Mouse (Mus musculus) CH12.LX (cell line): ENCODE data around the gene Rasd2. TPM values are rescaled to one million over a fixed set of nuclear protein-coding genes. Genes with fewer than 3 reads are reported as not detected.

Experiments used
- DNase-seq: peaks from one replicate; pipeline ENCODE4 v3.0.0-alpha.2; 2013; ENCODE audit errors: extremely low read depth
- H3K27ac ChIP-seq: 2 replicates; pipeline ENCODE4 v1.5.1; 2012; ENCODE audit warnings: low read depth, mild to moderate bottlenecking, control low read depth, moderate library complexity; ENCODE audit not compliant: insufficient read depth
- H3K27me3 ChIP-seq: replicated peaks from 2 replicates; pipeline ENCODE3; 2012; ENCODE audit warnings: inconsistent platforms
- H3K36me3 ChIP-seq, 2 experiments: replicated peaks in 1 of 2; 2 replicates each; pipeline versions ENCODE3 to v1.6.1; 2012; ENCODE audit warnings: inconsistent platforms in 1 of 2, low read length in 1 of 2, mild to moderate bottlenecking in 1 of 2, mixed read lengths in 1 of 2, moderate library complexity in 1 of 2; ENCODE audit not compliant: control insufficient read depth in 1 of 2, insufficient read depth in 1 of 2
- H3K4me1 ChIP-seq, 2 experiments: 2 replicates each; pipeline ENCODE4 v1.6.1; 2012; ENCODE audit warnings: inconsistent platforms in 1 of 2, moderate library complexity in 1 of 2; ENCODE audit not compliant: insufficient read depth in 2 of 2, control insufficient read depth in 1 of 2
- H3K4me2 ChIP-seq: 2 replicates; pipeline ENCODE4 v1.6.1; 2012; ENCODE audit warnings: low read depth, mild to moderate bottlenecking, control low read depth; ENCODE audit not compliant: poor library complexity, insufficient read depth, severe bottlenecking
- H3K4me3 ChIP-seq, 3 experiments: fragments of 150-350 bp in 1 of 3; sonication (generic) in 1 of 3; replicated peaks in 1 of 3; 2 replicates each; pipeline versions ENCODE3 to v1.5.1; 2011 to 2012; ENCODE audit warnings: low read depth in 2 of 3, low read length in 2 of 3, mild to moderate bottlenecking in 2 of 3, moderate library complexity in 2 of 3, control low read depth in 1 of 3, improper control_type of control experiment in 1 of 3, inconsistent platforms in 1 of 3, mixed read lengths in 1 of 3; ENCODE audit not compliant: poor library complexity in 1 of 3
- H3K79me2 ChIP-seq: replicated peaks from 2 replicates; pipeline ENCODE4 v1.6.1; 2012; ENCODE audit warnings: mild to moderate bottlenecking, moderate library complexity; ENCODE audit not compliant: control insufficient read depth, poor library complexity, insufficient read depth, severe bottlenecking; ENCODE audit errors: extremely low read depth
- H3K9ac ChIP-seq: 2 replicates; pipeline ENCODE4 v1.6.1; 2012; ENCODE audit warnings: low read depth, mild to moderate bottlenecking, control low read depth, moderate library complexity; ENCODE audit not compliant: insufficient read depth
- H3K9me3 ChIP-seq: replicated peaks from 2 replicates; pipeline ENCODE3; 2012; ENCODE audit warnings: low read length, inconsistent platforms, mixed read lengths
- CHD2 ChIP-seq: IDR thresholded peaks from 2 replicates; pipeline ENCODE4 v1.6.1; 2011; ENCODE audit warnings: low read length, improper control_type of control experiment
- CTCF ChIP-seq, 2 experiments: IDR thresholded peaks in 1 of 2; conservative IDR thresholded peaks in 1 of 2; 2 replicates each; pipeline ENCODE4 v1.5.1; 2011 to 2012; ENCODE audit warnings: low read depth in 2 of 2, low read length in 2 of 2, improper control_type of control experiment in 1 of 2, inconsistent platforms in 1 of 2, mild to moderate bottlenecking in 1 of 2, moderate library complexity in 1 of 2
- EP300 ChIP-seq: IDR thresholded peaks from 2 replicates; pipeline ENCODE4 v1.6.1; 2011; ENCODE audit warnings: low read length, improper control_type of control experiment
- ETS1 ChIP-seq: conservative IDR thresholded peaks from 2 replicates; pipeline ENCODE4 v1.6.1; 2012; ENCODE audit warnings: low read depth, mild to moderate bottlenecking, inconsistent platforms, low read length, improper control_type of control experiment, moderate library complexity
- GABPA ChIP-seq: IDR thresholded peaks from 2 replicates; pipeline ENCODE4 v1.6.1; 2012; ENCODE audit warnings: low read depth, low read length, improper control_type of control experiment, inconsistent platforms; ENCODE audit not compliant: insufficient replicate concordance
- HCFC1 ChIP-seq: IDR thresholded peaks from 2 replicates; pipeline ENCODE4 v1.6.1; 2012; ENCODE audit warnings: low read depth, mild to moderate bottlenecking, inconsistent platforms, low read length, improper control_type of control experiment
- IRF4 ChIP-seq: IDR thresholded peaks from 2 replicates; pipeline ENCODE4 v1.6.1; 2014; ENCODE audit warnings: low read depth, mild to moderate bottlenecking, inconsistent platforms, low read length, improper control_type of control experiment
- JUND ChIP-seq: conservative IDR thresholded peaks from 2 replicates; pipeline ENCODE4 v1.6.1; 2011; ENCODE audit warnings: low read depth, low read length, improper control_type of control experiment
- KAT2A ChIP-seq: IDR thresholded peaks from 2 replicates; pipeline ENCODE4 v1.6.1; 2012; ENCODE audit warnings: low read length, improper control_type of control experiment, inconsistent platforms; ENCODE audit not compliant: insufficient replicate concordance
- MAFK ChIP-seq: IDR thresholded peaks from 2 replicates; pipeline ENCODE4 v1.6.1; 2011; ENCODE audit warnings: low read length, improper control_type of control experiment; ENCODE audit not compliant: insufficient replicate concordance
- MAX ChIP-seq: IDR thresholded peaks from 2 replicates; pipeline ENCODE4 v1.6.1; 2011; ENCODE audit warnings: low read length, improper control_type of control experiment
- MAZ ChIP-seq: IDR thresholded peaks from 2 replicates; pipeline ENCODE4 v1.6.1; 2012; ENCODE audit warnings: low read depth, mild to moderate bottlenecking, inconsistent platforms, low read length, improper control_type of control experiment, moderate library complexity
- MEF2A ChIP-seq: IDR thresholded peaks from 2 replicates; pipeline ENCODE4 v1.6.1; 2014; ENCODE audit warnings: low read depth, mild to moderate bottlenecking, inconsistent platforms, low read length, improper control_type of control experiment, borderline replicate concordance
- NRF1 ChIP-seq: IDR thresholded peaks from 2 replicates; pipeline ENCODE4 v1.6.1; 2014; ENCODE audit warnings: low read depth, mild to moderate bottlenecking, inconsistent platforms, low read length, improper control_type of control experiment, moderate library complexity
- POLR2A ChIP-seq: IDR thresholded peaks from 2 replicates; pipeline ENCODE4 v1.6.1; 2011; ENCODE audit warnings: low read depth, mild to moderate bottlenecking, improper control_type of control experiment, low read length
- POLR2AphosphoS2 ChIP-seq: IDR thresholded peaks from 2 replicates; pipeline ENCODE4 v1.6.1; 2011; ENCODE audit warnings: low read depth, low read length, improper control_type of control experiment
- RAD21 ChIP-seq: IDR thresholded peaks from 2 replicates; pipeline ENCODE4 v1.6.1; 2011; ENCODE audit warnings: low read depth, mild to moderate bottlenecking, low read length, improper control_type of control experiment, moderate library complexity
- UBTF ChIP-seq: IDR thresholded peaks from 2 replicates; pipeline ENCODE4 v1.6.1; 2012; ENCODE audit warnings: low read depth, mild to moderate bottlenecking, inconsistent platforms, low read length, improper control_type of control experiment, moderate library complexity
- USF2 ChIP-seq: conservative IDR thresholded peaks from 2 replicates; pipeline ENCODE4 v1.6.1; 2011; ENCODE audit warnings: low read depth, low read length, improper control_type of control experiment
- ZC3H11A ChIP-seq: IDR thresholded peaks from 2 replicates; pipeline ENCODE4 v1.6.1; 2012; ENCODE audit warnings: low read depth, mild to moderate bottlenecking, inconsistent platforms, low read length, improper control_type of control experiment
- dilution Hi-C: fragments of 300-500 bp; cut with MboI; formaldehyde crosslinking; loops from 2 replicates; pipeline ENCODE4 v1.14.3; 2020; ENCODE audit warnings: low sequenced_read_pairs; ENCODE audit not compliant: extremely low pct_unique_long_range_greater_than_20kb, extremely low pct_ligation_motif_present
- in situ Hi-C: fragments of 300-500 bp; cut with MboI; formaldehyde crosslinking; loops from 3 replicates; pipeline ENCODE4 v1.14.3; 2019; ENCODE audit warnings: low sequenced_read_pairs, low pct_ligation_motif_present, low pct_unique_long_range_greater_than_20kb, mixed read lengths
- polyA plus RNA-seq: library from polyadenylated mRNA; unstranded; fragments of >175 nt; gene quantifications from 2 replicates; pipeline ENCODE4 v1.2.1, GENCODE M21; 2012; ENCODE audit warnings: low read depth; ENCODE audit not compliant: insufficient read length
- total RNA-seq, 2 experiments: library from RNA; depleted of rRNA; stranded (reverse); fragments of 300-350 nt in 1 of 2; fragments of >200 nt in 1 of 2; gene quantifications; 2 replicates each; pipeline ENCODE4 v1.2.3; 2012 to 2014

Gene Rasd2
- total and polyA plus RNA-seq, 3 experiments: not detected

DNA sequence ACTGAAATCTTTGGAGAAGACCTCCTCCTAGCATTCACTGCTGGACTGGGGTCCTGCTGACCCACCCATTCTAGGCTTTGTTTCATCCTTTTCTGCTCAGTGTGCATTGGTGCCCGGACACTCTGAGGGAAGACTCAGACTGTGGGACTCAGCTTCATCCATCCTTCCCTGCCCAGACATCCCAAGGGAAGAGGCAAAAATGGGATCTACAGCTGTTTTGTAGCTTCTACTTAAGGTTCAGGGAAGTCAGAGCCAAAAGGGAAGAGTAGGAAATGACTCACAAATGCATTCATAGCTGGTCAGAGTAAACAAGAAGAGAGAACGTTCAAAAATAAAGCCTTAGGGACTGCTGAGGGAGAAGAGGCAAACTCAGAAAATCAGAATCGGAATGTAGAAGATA is 40.3 kb downstream of the Rasd2 start:
- DNase-seq: no peak
- Histone ChIP-seq H3K36me3 (no peaks in the 10 kb centered on the region), H3K4me2 (no peak overlapping the region)
- in situ Hi-C loops: no loop called here
- TF ChIP-seq POLR2AphosphoS2 (no peak), CTCF (conservative IDR thresholded peaks at IDR 0.05 in 1 of 2, IDR thresholded peaks at IDR 0.05 in 1 of 2; ENCODE audit: low read depth in 2 of 2, low read length in 2 of 2) (no peak), EP300 (no peak), MEF2A (no peak), POLR2A (no peak), GABPA (no peak), NRF1 (no peak), IRF4 (no peak)
- TF ChIP-seq, all 38 proteins: peak for 0
- Histone ChIP-seq H3K9ac (no peak overlapping the region), H3K4me3 (no peak overlapping the region), H3K9me3 (peaks cover 1% of the 10 kb centered on the region), H3K79me2 (no peaks in the 10 kb centered on the region), H3K27ac (no peak overlapping the region), H3K27me3 (no peaks in the 10 kb centered on the region), H3K4me1 (no peaks in the 10 kb centered on the region)
- dilution Hi-C loops: no loop called here

DNA sequence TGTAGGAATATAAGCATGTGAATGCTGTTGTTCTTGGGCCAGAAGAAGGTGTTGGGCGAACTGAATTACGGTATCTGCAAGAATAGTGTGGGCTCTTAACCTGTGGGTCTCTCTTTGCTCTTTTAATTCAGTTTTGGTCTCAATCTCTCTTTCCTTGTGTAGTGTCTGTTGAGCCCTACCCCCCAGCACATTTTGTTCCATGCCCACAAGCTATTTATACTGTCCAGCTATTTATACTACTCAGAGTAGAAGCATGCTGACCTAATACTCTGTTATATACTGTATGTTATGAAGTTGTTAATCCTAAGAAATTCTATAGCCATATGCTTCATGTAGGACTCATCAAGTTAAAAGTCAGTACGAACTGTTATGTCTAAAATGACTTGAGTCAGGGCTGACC is 41.9 kb downstream of the Rasd2 start:
- Histone ChIP-seq H3K27ac (no peak overlapping the region), H3K9ac (no peak overlapping the region), H3K4me2 (no peak overlapping the region), H3K36me3 (no peaks in the 10 kb centered on the region), H3K4me3 (no peak overlapping the region), H3K4me1 (no peaks in the 10 kb centered on the region), H3K79me2 (no peaks in the 10 kb centered on the region), H3K9me3 (no peaks in the 10 kb centered on the region), H3K27me3 (no peaks in the 10 kb centered on the region)
- dilution Hi-C loops: no loop called here
- in situ Hi-C loops: no loop called here
- DNase-seq: no peak
- no peak for TF ChIP-seq UBTF
- no peak for TF ChIP-seq MAFK
- TF ChIP-seq CHD2: no peak
- no peak for TF ChIP-seq GABPA
- TF ChIP-seq JUND: no peak
- TF ChIP-seq USF2: no peak
- TF ChIP-seq EP300: no peak
- no peak for TF ChIP-seq IRF4
- TF ChIP-seq KAT2A: no peak
- TF ChIP-seq ZC3H11A: no peak
- no peak for TF ChIP-seq MAX
- TF ChIP-seq ETS1: no peak
- no peak for TF ChIP-seq RAD21
- TF ChIP-seq MAZ: no peak
- TF ChIP-seq HCFC1: no peak
